Mouse (Mus musculus) kidney, adult 2 months (tissue): ENCODE measurements around the gene Stoml3.

Source experiments
- CTCF ChIP-seq: fragments of 200-500 bp; conservative IDR thresholded peaks from 2 replicates; pipeline ENCODE4 v1.5.1; 2011; ENCODE audit warnings: low read depth, mild to moderate bottlenecking, control low read depth, low read length, moderate library complexity, mixed read lengths; ENCODE audit not compliant: insufficient read depth, insufficient read length
- POLR2A ChIP-seq: fragments of 200-500 bp; IDR thresholded peaks from one replicate; pipeline ENCODE4 v1.6.1; 2011; ENCODE audit warnings: low read depth, low read length, control low read depth

GRCm38 (mm10) chr3:53467356-53467755 lies 21.1 kb upstream of the Stoml3 start:
- no peak for TF ChIP-seq CTCF
- TF ChIP-seq POLR2A = no peak
